Mouse (Mus musculus): ENCODE results near the gene Ehbp1l1. TPM values are rescaled to one million over a fixed set of nuclear protein-coding genes. Genes with fewer than 3 reads are reported as not detected.

Gene Ehbp1l1
- polyA plus RNA-seq, 1 experiment from 2014 or later, result 24.5 TPM

GRCm38 (mm10) chr19:5730314-5731186, 4.4 kb upstream of the Ehbp1l1 start:
- Histone ChIP-seq H3K36me3 (0 out of 2 replicates have a peak, but pooled peaks cover 3% of the 10 kb centered on the region), H3K9me3 (no peaks in the 10 kb centered on the region), H3K27me3 (peaks cover 3% of the 10 kb centered on the region; the same call in 1 of the 2 replicates), H3K4me3 (peak overlapping the region; percentile 87), H3K9ac (peak overlapping the region; percentile 85), H3K4me2 (peak overlapping the region; percentile 96), H3K27ac (no peak overlapping the region), H3K4me1 (peaks cover 55% of the 10 kb centered on the region)
- no peak for ATAC-seq (ENCODE audit: borderline replicate concordance, extremely low read depth, low FRiP score, low TSS enrichment)
- WGBS, result 72% methylated on average over 29 of the region's 29 CpGs

DNA sequence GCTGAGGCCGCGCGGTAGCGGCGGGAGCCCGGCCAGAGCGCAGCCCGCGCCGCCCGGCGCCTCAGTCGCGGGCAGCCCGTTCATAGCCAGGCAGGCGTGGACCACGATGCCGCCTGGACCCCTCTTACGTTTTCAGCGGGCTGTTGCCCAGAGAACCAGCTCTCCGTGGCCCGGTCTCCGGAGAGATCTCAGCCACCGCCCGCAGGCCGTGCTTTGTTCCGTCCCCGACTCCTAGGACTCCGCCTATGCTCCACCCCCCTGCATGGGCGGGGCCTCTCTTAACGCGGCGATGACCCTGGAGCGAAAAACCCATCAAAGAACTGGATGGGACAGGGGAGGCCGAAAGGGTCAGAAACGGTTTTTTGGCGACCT, 3.3 kb upstream of the Ehbp1l1 start, which contains the start of gene Fam89b:
Gene Fam89b, minus strand, starts transcription at position 210 of the 372 bp plus-strand sequence.
- Histone ChIP-seq H3K4me3 (peak within 1 kb of the TSS; percentile 97), H3K9me3 (no peaks in the 10 kb centered on the region), H3K27ac (peak within 1 kb of the TSS; percentile 91), H3K36me3 (0 out of 2 replicates have a peak, but pooled peaks cover 6% of the 10 kb centered on the region), H3K4me1 (peaks cover 66% of the 10 kb centered on the region), H3K9ac (peak within 1 kb of the TSS; percentile 99), H3K27me3 (no peaks in the 10 kb centered on the region), H3K4me2 (peak within 1 kb of the TSS; percentile 96)
- peak; percentile 74 for ATAC-seq (ENCODE audit: borderline replicate concordance, extremely low read depth, low FRiP score, low TSS enrichment)
- WGBS, result under 1% methylated on average over 37 of the region's 37 CpGs

- no peaks in the 10 kb centered on the region for H3K27me3 ChIP-seq
- ATAC-seq (ENCODE audit: borderline replicate concordance, extremely low read depth, low FRiP score, low TSS enrichment), result no peak
- H3K4me3 ChIP-seq, result peak overlapping the region; percentile 97
- 5% methylated on average over 37 of the region's 37 CpGs for WGBS
- peaks cover 9% of the 10 kb centered on the region; the same call in 1 of the 2 replicates for H3K36me3 ChIP-seq
- H3K4me2 ChIP-seq, result peak overlapping the region; percentile 93
- peak overlapping the region; percentile 99 for H3K9ac ChIP-seq
- H3K27ac ChIP-seq, result peak overlapping the region; percentile 91
- H3K9me3 ChIP-seq, result no peaks in the 10 kb centered on the region
- peaks cover 72% of the 10 kb centered on the region for H3K4me1 ChIP-seq
Observed at GRCm38 (mm10) chr19:5728631-5729443, 2.7 kb upstream of the Ehbp1l1 start.

GRCm38 (mm10) chr19:5727701-5728100, 1.6 kb upstream of the Ehbp1l1 start:
- H3K36me3 ChIP-seq, result peaks cover 17% of the 10 kb centered on the region
- H3K4me2 ChIP-seq, result peak overlapping the region; percentile 93
- peak overlapping the region; percentile 91 for H3K27ac ChIP-seq
- peaks cover 74% of the 10 kb centered on the region for H3K4me1 ChIP-seq
- peak overlapping the region; percentile 99 for H3K9ac ChIP-seq
- H3K27me3 ChIP-seq, result no peaks in the 10 kb centered on the region
- ATAC-seq (ENCODE audit: borderline replicate concordance, extremely low read depth, low FRiP score, low TSS enrichment), result no peak
- 2% methylated on average over 14 of the region's 14 CpGs for WGBS
- H3K9me3 ChIP-seq, result no peaks in the 10 kb centered on the region
- H3K4me3 ChIP-seq, result peak overlapping the region; percentile 97

DNA sequence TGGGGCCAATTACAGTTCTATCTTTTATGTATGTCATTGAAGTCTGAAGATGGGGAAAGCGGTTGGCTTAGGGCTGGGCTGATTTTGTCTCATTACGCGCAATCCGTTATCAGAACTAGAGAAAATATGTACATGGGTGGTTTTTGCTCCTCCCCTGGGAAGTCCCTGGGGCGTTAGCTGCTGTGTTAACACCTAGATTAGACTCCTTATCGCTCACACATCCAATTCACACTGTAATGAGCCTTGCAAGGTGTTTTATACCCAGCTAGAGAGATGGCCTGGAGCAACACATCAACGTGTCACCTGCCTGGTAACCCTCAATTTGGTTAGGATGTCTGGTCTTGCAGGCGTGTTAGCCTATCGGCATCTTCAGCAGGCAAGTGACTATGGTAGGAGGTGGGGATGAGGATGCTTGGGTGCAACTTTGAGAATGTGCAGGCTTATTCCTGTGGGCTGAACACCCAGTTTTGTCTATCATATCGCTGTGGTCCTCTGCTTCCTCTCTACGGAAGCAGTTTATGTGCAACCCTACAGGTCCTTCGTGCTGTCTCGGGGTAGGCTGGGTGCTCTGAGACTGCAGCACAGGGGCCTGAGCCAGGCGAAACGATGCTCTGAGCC, 953 bp upstream of the Ehbp1l1 start:
- Histone ChIP-seq H3K4me3 (peak overlapping the region; percentile 97), H3K4me2 (peak overlapping the region; percentile 93), H3K9ac (peak overlapping the region; percentile 99), H3K9me3 (no peaks in the 10 kb centered on the region), H3K4me1 (peaks cover 73% of the 10 kb centered on the region), H3K27me3 (no peaks in the 10 kb centered on the region), H3K36me3 (peaks cover 23% of the 10 kb centered on the region), H3K27ac (peak overlapping the region; percentile 58)
- 70% methylated on average over 15 of the region's 15 CpGs for WGBS
- no peak for ATAC-seq (ENCODE audit: borderline replicate concordance, extremely low read depth, low FRiP score, low TSS enrichment)

GRCm38 (mm10) chr19:5725029-5725707, 949 bp downstream of the Ehbp1l1 start:
- Histone ChIP-seq H3K4me2 (peak overlapping the region; percentile 93), H3K4me1 (peaks cover 56% of the 10 kb centered on the region), H3K4me3 (peak overlapping the region; percentile 97), H3K27ac (peak overlapping the region; percentile 56), H3K27me3 (no peaks in the 10 kb centered on the region), H3K9ac (peak overlapping the region; percentile 39), H3K36me3 (peaks cover 39% of the 10 kb centered on the region), H3K9me3 (no peaks in the 10 kb centered on the region)
- WGBS, result 54% methylated on average over 12 of the region's 12 CpGs
- no peak for ATAC-seq (ENCODE audit: borderline replicate concordance, extremely low read depth, low FRiP score, low TSS enrichment)

DNA sequence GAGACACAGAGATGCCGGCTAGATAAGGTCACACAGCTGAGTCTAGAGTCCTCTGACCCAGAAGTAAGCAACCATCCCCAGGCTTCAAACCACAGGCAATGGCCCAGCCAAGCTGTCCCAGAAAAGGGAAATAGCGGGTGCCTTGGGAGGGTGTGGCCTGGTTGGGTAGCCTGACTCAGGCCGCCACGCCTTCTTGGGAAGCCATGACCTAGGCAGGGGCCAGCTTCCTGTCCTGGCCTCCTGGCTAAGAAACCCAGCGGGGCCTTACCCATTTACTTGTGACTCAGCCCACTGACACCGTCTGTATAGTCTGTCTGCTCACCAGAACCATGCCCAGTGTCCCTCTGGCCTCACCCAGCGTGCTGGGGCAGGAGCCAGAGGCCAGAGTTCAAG, 1.6 kb downstream of the Ehbp1l1 start:
- H3K27ac ChIP-seq, result peak overlapping the region; percentile 56
- WGBS, result 55% methylated on average over 7 of the region's 7 CpGs
- H3K27me3 ChIP-seq, result no peaks in the 10 kb centered on the region
- peak overlapping the region; percentile 39; the same call in 1 of the 2 replicates for H3K9ac ChIP-seq
- H3K4me3 ChIP-seq, result peak overlapping the region; percentile 97
- H3K4me2 ChIP-seq, result peak overlapping the region; percentile 93
- H3K9me3 ChIP-seq, result no peaks in the 10 kb centered on the region
- H3K36me3 ChIP-seq, result peaks cover 45% of the 10 kb centered on the region
- no peak for ATAC-seq (ENCODE audit: borderline replicate concordance, extremely low read depth, low FRiP score, low TSS enrichment)
- H3K4me1 ChIP-seq, result peaks cover 49% of the 10 kb centered on the region

DNA sequence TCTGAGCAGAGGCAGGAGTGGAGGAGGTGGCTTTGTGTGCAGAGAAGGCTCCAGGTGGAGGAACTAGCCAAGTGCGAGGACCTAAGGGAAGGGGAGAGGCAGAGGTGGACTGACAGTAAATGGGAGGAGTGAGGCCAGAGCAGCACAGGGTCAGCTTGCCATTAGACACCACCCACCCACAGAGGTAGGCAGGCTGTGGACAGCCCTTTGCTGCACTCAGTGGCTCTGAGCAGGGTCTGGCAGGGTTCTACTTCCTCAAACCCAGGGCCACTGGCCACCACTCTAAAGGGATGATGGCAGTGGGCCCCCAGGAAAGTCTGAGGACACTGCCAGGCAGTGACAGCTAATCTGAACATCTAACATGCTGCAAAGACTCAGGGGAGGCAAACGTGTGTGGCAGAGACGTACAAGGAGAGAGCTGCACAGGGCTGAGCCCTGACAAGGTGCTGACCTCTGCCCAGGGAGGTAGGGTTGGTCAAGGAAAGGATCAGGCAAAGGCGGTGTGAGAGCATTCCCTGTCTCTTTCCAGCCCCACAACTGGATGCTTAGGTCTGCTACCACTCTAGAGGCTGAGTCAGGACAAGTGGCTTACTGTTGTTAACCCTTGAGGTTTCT, 2.1 kb downstream of the Ehbp1l1 start:
- no peaks in the 10 kb centered on the region for H3K9me3 ChIP-seq
- H3K4me3 ChIP-seq, result peak overlapping the region; percentile 97
- H3K27me3 ChIP-seq, result no peaks in the 10 kb centered on the region
- H3K27ac ChIP-seq, result peak overlapping the region; percentile 56; the same call in 1 of the 2 replicates
- peaks cover 50% of the 10 kb centered on the region for H3K36me3 ChIP-seq
- H3K9ac ChIP-seq, result no peak overlapping the region
- 54% methylated on average over 4 of the region's 4 CpGs for WGBS
- ATAC-seq (ENCODE audit: borderline replicate concordance, extremely low read depth, low FRiP score, low TSS enrichment), result no peak
- peak overlapping the region; percentile 93 for H3K4me2 ChIP-seq
- H3K4me1 ChIP-seq, result peaks cover 49% of the 10 kb centered on the region

- WGBS, result 81% methylated on average over 7 of the region's 7 CpGs
- no peaks in the 10 kb centered on the region for H3K27me3 ChIP-seq
- H3K4me1 ChIP-seq, result peaks cover 40% of the 10 kb centered on the region
- H3K4me2 ChIP-seq, result no peak overlapping the region
- H3K9ac ChIP-seq, result no peak overlapping the region; the same call in 1 of the 2 replicates
- no peak for ATAC-seq (ENCODE audit: borderline replicate concordance, extremely low read depth, low FRiP score, low TSS enrichment)
- peaks cover 58% of the 10 kb centered on the region for H3K36me3 ChIP-seq
- no peaks in the 10 kb centered on the region for H3K9me3 ChIP-seq
- no peak overlapping the region for H3K4me3 ChIP-seq
- no peak overlapping the region for H3K27ac ChIP-seq
Observed at GRCm38 (mm10) chr19:5722848-5723425, 3.2 kb downstream of the Ehbp1l1 start.

GRCm38 (mm10) chr19:5721233-5721632, 4.9 kb downstream of the Ehbp1l1 start:
- ATAC-seq (ENCODE audit: borderline replicate concordance, extremely low read depth, low FRiP score, low TSS enrichment), result no peak
- 89% methylated on average over 6 of the region's 6 CpGs for WGBS
- no peaks in the 10 kb centered on the region for H3K27me3 ChIP-seq
- no peak overlapping the region for H3K9ac ChIP-seq
- peaks cover 28% of the 10 kb centered on the region for H3K4me1 ChIP-seq
- H3K36me3 ChIP-seq, result peaks cover 59% of the 10 kb centered on the region
- no peak overlapping the region for H3K27ac ChIP-seq
- no peak overlapping the region for H3K4me2 ChIP-seq
- H3K4me3 ChIP-seq, result no peak overlapping the region
- no peaks in the 10 kb centered on the region for H3K9me3 ChIP-seq

Measured in lung, embryonic 15.5 days (tissue).